Mouse (Mus musculus) ES-Bruce4 (cell line): ENCODE data around the gene Otulinl.

Source experiments
- CTCF ChIP-seq: IDR thresholded peaks from one replicate; pipeline ENCODE4 v1.8.1; 2011; ENCODE audit warnings: low read depth, low read length
- EP300 ChIP-seq: IDR thresholded peaks from 2 replicates; pipeline ENCODE4 v1.6.1; 2011; ENCODE audit warnings: low read depth, low read length; ENCODE audit not compliant: insufficient read depth
- POLR2A ChIP-seq: IDR thresholded peaks from one replicate; pipeline ENCODE4 v1.8.1; 2011; ENCODE audit warnings: low read length; ENCODE audit not compliant: insufficient read depth

GRCm38 (mm10) chr15:27633941-27634900 lies 47.2 kb downstream of the Otulinl start:
- TF ChIP-seq CTCF (no peak), POLR2A (no peak), EP300 (no peak)
